Comparison of ENCODE assay signal across 7 mouse cellular contexts in genomic region chr3:109782289-109782951, GRCm38 (mm10).
A peak's percentile ranks its signal among the peaks of the same experiment; 100 is the strongest.
DNase-seq lines count a peak whose midpoint lies in the region; ATAC-seq lines count a peak whose summit lies in the region.

No protein-coding gene starts in this region.

- peak; percentile 23 for DNase-seq in adrenal gland, postnatal 25 days
- DNase-seq in cerebellum, postnatal 36 days, result peak; percentile 42 to 51
- peak; percentile 74 to 77 for DNase-seq in frontal cortex, postnatal 36 days (ENCODE audit: low spot score in 2 of 2)
- peak; percentile 58 to 61 for DNase-seq in left cerebral cortex, postnatal 10 days (ENCODE audit: extremely low spot score in 1 of 2, low spot score in 2 of 2)
- DNase-seq in midbrain, embryonic 11.5 days (ENCODE audit: low spot score, missing footprints), result peak; percentile 98
- DNase-seq in skeletal muscle tissue, adult 2 months (ENCODE audit: low read depth, low spot score), result peak; percentile 39

- peak overlapping the region; percentile 60 for H3K9ac ChIP-seq in intestine, embryonic 16.5 days (ENCODE audit: low read depth, low read length)
- H3K9ac ChIP-seq in midbrain, embryonic 11.5 days (ENCODE audit: low read length), result peak overlapping the region; percentile 69

- H3K36me3 ChIP-seq in intestine, embryonic 16.5 days (ENCODE audit: control insufficient read depth, insufficient read depth, low read length), result no peaks in the 10 kb centered on the region
- no peaks in the 10 kb centered on the region for H3K36me3 ChIP-seq in midbrain, embryonic 11.5 days (ENCODE audit: control insufficient read depth, insufficient read depth, low read length)

- H3K27ac ChIP-seq in intestine, embryonic 16.5 days (ENCODE audit: low read length), result no peak overlapping the region
- peak overlapping the region; percentile 49 for H3K27ac ChIP-seq in midbrain, embryonic 11.5 days (ENCODE audit: low read depth, low read length)

- no peaks in the 10 kb centered on the region for H3K27me3 ChIP-seq in intestine, embryonic 16.5 days (replicated peaks; ENCODE audit: control insufficient read depth, insufficient read depth, low read length)
- H3K27me3 ChIP-seq in midbrain, embryonic 11.5 days (ENCODE audit: control insufficient read depth, insufficient read depth, low read length), result no peaks in the 10 kb centered on the region

- ATAC-seq in intestine, embryonic 16.5 days, result peak; percentile 76
- ATAC-seq in midbrain, embryonic 11.5 days (ENCODE audit: low FRiP score), result peak; percentile 92

- WGBS in intestine, embryonic 16.5 days, result 6% methylated on average over 27 of the region's 27 CpGs
- 3% methylated on average over 27 of the region's 27 CpGs for WGBS in midbrain, embryonic 11.5 days

- intact Hi-C loops in left cerebral cortex, postnatal 10 days (cut with DNase I), result no loop called here

- peaks cover 9% of the 10 kb centered on the region for H3K4me1 ChIP-seq in intestine, embryonic 16.5 days (ENCODE audit: control insufficient read depth, insufficient read depth, low read length)
- no peaks in the 10 kb centered on the region for H3K4me1 ChIP-seq in midbrain, embryonic 11.5 days (ENCODE audit: control insufficient read depth, insufficient read depth, low read length)

- peak overlapping the region; percentile 47 for H3K4me3 ChIP-seq in intestine, embryonic 16.5 days (ENCODE audit: low read length)
- peak overlapping the region; percentile 33 for H3K4me3 ChIP-seq in midbrain, embryonic 11.5 days (ENCODE audit: low read depth, low read length)

- H3K4me2 ChIP-seq in intestine, embryonic 16.5 days (ENCODE audit: low read depth, low read length), result peak overlapping the region; percentile 94
- H3K4me2 ChIP-seq in midbrain, embryonic 11.5 days, result peak overlapping the region; percentile 72

- H3K9me3 ChIP-seq in intestine, embryonic 16.5 days (ENCODE audit: control insufficient read depth, low read length), result no peaks in the 10 kb centered on the region
- no peaks in the 10 kb centered on the region for H3K9me3 ChIP-seq in midbrain, embryonic 11.5 days (ENCODE audit: control insufficient read depth, low read length)

Comparison
In these comparisons a context has a peak if more than half of its experiments do, and no peak if none do; other contexts are left out.
1. DNase-seq: peak in every context shown above with its lines; median percentile 98 in midbrain, embryonic 11.5 days; 76 in frontal cortex, postnatal 36 days; 60 in left cerebral cortex, postnatal 10 days; 46 in cerebellum, postnatal 36 days; 39 in skeletal muscle tissue, adult 2 months; 23 in adrenal gland, postnatal 25 days.